Mouse (Mus musculus) spleen, adult 10 weeks (tissue): ENCODE measurements around the gene Smox. TPM values are rescaled to one million over a fixed set of nuclear protein-coding genes. Genes with fewer than 3 reads are reported as not detected.

ENCODE experiments used
- polyA plus RNA-seq: library from polyadenylated mRNA; stranded (reverse); fragments of 350-450 nt; fragmentation: Illumina TruSeq; extraction: RNeasy Lipid Tissue Mini Kit (QIAGEN cat#74804); gene quantifications from one replicate; pipeline ENCODE4 v1.2.3, GENCODE M21; 2015; ENCODE audit warnings: low replicate concordance; ENCODE audit not compliant: insufficient read depth

The Smox gene
- 13.5 TPM for polyA plus RNA-seq

DNA sequence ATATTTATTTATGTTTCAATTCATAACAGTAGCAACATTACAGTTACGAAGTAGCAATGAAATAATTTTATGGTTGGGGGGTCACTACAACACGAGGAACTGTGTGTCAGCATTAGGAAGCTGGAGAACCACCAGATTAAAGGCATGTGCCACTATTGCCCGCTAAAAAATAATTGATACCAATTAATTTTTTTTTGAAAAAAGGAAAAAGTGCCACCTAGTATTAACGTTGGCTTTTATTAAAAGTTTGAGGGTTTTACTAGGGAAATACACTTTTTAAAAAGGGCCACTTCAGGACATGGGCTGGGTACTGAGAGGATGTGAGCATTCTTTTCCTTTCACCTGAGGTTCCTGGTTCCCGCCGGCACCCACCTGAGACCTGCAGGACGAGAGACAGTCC, at the start of gene Smox:
Gene Smox, plus strand, starts transcription at position 301 of the 400 bp plus-strand sequence.

DNA sequence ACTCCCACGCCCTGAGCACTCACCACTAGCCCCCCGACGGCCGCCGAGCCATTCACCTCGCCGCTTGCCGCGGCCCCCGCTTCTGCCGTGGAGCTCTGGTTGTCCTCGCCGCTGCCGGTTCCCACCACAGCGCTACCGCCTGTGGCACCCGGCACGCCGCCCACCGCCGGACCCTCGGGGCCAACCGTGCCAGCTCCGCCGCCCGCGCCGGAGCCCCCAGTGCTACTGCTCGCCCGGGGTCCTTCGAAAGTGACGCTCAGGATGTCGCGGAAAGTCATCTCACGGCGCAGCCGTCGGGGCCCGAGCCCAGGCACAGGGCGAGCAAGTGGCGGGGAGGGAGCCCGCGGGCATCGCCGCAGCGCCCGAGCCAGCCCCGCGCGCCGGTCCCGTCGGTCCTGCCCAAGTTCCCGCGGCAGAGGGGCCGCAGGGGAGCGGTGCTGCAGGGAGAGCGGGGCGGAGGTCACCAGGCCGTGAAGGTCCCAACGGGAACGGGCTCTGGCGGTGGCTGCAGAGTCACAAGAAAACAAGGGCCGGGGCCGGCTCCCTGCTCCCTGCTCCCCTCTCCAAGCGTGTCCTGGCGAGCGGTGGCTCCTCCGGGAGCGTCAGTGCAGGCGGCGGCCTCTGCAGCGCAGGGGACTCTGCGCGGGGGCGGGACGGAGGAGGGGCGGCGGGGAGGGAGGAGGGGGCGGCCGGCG, 70.7 kb downstream of the Smox start, which contains the start of gene Adra1d:
Gene Adra1d, minus strand, starts transcription at position 393 of the 695 bp plus-strand sequence.

Other genes with a start within 250 kb of the Smox start
- 55.3 TPM for gene Pank2, start 229.0 kb upstream of the Smox start, polyA plus RNA-seq
- gene Rnf24, start 138.6 kb upstream of the Smox start, polyA plus RNA-seq = 4.0 TPM
- gene Adra1d, start 70.8 kb downstream of the Smox start, polyA plus RNA-seq = 0.17 TPM